Mouse (Mus musculus): ENCODE measurements around the gene Gm20388.

- no peak for TF ChIP-seq CTCF (IDR thresholded peaks at IDR 0.05; ENCODE audit: low read depth, low read length)
- TF ChIP-seq GATA1 (IDR thresholded peaks at IDR 0.05; ENCODE audit: borderline replicate concordance, low read length), result no peak
Observed at GRCm38 (mm10) chr8:121220103-121220899, 1309.7 kb downstream of the Gm20388 start.

Measured in G1E (cell line).